In genomic region chr7:136809576-136809975, GRCm38 (mm10) we compare ENCODE assay signal across 20 mouse cellular contexts.
DNase-seq lines count a peak whose midpoint lies in the region; ATAC-seq and TF ChIP-seq lines count a peak whose summit lies in the region.
"Had no signal": no experiment of that assay in that cellular context is flagged by ENCODE, and none has a peak within 500 bp of the region (broad histone marks: within the 10 kb centered on the region; RNA-seq: fewer than 3 reads in every experiment).

No protein-coding gene starts in this region.

- TF ChIP-seq EP300 in heart, adult 2 months (IDR thresholded peaks at IDR 0.05; ENCODE audit: insufficient read depth, low read depth, low read length), result no peak

- TF ChIP-seq CTCF in heart, adult 2 months (IDR thresholded peaks at IDR 0.05), result no peak

- H3K4me3 ChIP-seq in heart, adult 2 months, result no peak overlapping the region
- H3K4me3 ChIP-seq: embryonic facial prominence, embryonic 12.5 days; forebrain, embryonic 12.5 days; hindbrain, embryonic 15.5 days had no signal

- H3K36me3 ChIP-seq in heart, adult 2 months (ENCODE audit: control insufficient read depth, insufficient read depth, low read length), result no peaks in the 10 kb centered on the region
- H3K36me3 ChIP-seq: embryonic facial prominence, embryonic 12.5 days; forebrain, embryonic 12.5 days; hindbrain, embryonic 15.5 days had no signal

- 35% methylated on average over 8 of the region's 8 CpGs for WGBS in heart, adult 2 months

- no peaks in the 10 kb centered on the region for H3K27me3 ChIP-seq in heart, adult 2 months (ENCODE audit: control insufficient read depth, insufficient read depth, low read length)
- H3K27me3 ChIP-seq: embryonic facial prominence, embryonic 12.5 days; hindbrain, embryonic 15.5 days; Patski had no signal

- H3K79me2 ChIP-seq in heart, adult 2 months (replicated peaks; ENCODE audit: control insufficient read depth, insufficient read depth, low read length), result no peaks in the 10 kb centered on the region

- no peaks in the 10 kb centered on the region for H3K4me1 ChIP-seq in heart, adult 2 months (ENCODE audit: control insufficient read depth, insufficient read depth, low read length)
- H3K4me1 ChIP-seq: embryonic facial prominence, embryonic 12.5 days; forebrain, embryonic 12.5 days; hindbrain, embryonic 15.5 days had no signal

- no peak overlapping the region for H3K27ac ChIP-seq in heart, adult 2 months
- H3K27ac ChIP-seq: embryonic facial prominence, embryonic 12.5 days; forebrain, embryonic 12.5 days; hindbrain, embryonic 15.5 days had no signal

- intact Hi-C loops in heart, adult 2 months (cut with DNase I), result no loop called here
- intact Hi-C loops in heart, postnatal 25 days (cut with DNase I), result no loop called here
- intact Hi-C loops in heart, postnatal 10 days (cut with DNase I), result no loop called here

- no peak for TF ChIP-seq POLR2A in heart, adult 2 months (IDR thresholded peaks at IDR 0.05; ENCODE audit: insufficient read depth, low read depth, low read length)

- DNase-seq in heart, adult 2 months, result peak; percentile 30 to 40
- DNase-seq in heart, postnatal 25 days (ENCODE audit: low spot score), result no peak
- peak; percentile 32 for DNase-seq in kidney, postnatal 14 days
- no peak for DNase-seq in kidney, adult 9 months
- DNase-seq in heart, adult 9 months (ENCODE audit: low spot score in 2 of 2), result peak; percentile 12 to 27
- DNase-seq in heart, postnatal 10 days, result peak; percentile 19 to 38
- no peak for DNase-seq in layer of hippocampus, postnatal 25 days (ENCODE audit: extremely low spot score in 1 of 2, low spot score in 1 of 2)
- DNase-seq: adrenal gland, postnatal 14 days; cerebellum, adult 11-12 months; cerebellum, adult 9-10 months; cerebellum, postnatal 25 days; gastrocnemius, postnatal 14 days had no signal

- no peak overlapping the region for H3K9ac ChIP-seq in heart, adult 2 months (ENCODE audit: low read depth, low read length)
- H3K9ac ChIP-seq: embryonic facial prominence, embryonic 12.5 days; forebrain, embryonic 12.5 days; hindbrain, embryonic 15.5 days had no signal

- ATAC-seq in erythroid progenitor cell, adult 5-6 weeks (replicated peaks; ENCODE audit: low FRiP score, poor library complexity, severe bottlenecking), result no peak
- ATAC-seq: activated CD4-positive, CD25-positive, alpha-beta regulatory T cell, adult 4 months; forebrain, embryonic 16.5 days; intestine, embryonic 16.5 days; Patski had no signal

Comparison
In these comparisons a context has a peak if more than half of its experiments do, and no peak if none do; other contexts are left out.
1. DNase-seq: peak in heart, adult 2 months (2 of 2), kidney, postnatal 14 days (single experiment), heart, adult 9 months (2 of 2) and heart, postnatal 10 days (2 of 2); none in heart, postnatal 25 days (single experiment), kidney, adult 9 months (single experiment) and layer of hippocampus, postnatal 25 days (0 of 2).